Mouse (Mus musculus): ENCODE measurements around the gene Acsf3. TPM values are rescaled to one million over a fixed set of nuclear protein-coding genes. Genes with fewer than 3 reads are reported as not detected.

Acsf3 gene
- 10 to 100 TPM; 29.4 to 31.7 TPM for total RNA-seq (2021)

DNA sequence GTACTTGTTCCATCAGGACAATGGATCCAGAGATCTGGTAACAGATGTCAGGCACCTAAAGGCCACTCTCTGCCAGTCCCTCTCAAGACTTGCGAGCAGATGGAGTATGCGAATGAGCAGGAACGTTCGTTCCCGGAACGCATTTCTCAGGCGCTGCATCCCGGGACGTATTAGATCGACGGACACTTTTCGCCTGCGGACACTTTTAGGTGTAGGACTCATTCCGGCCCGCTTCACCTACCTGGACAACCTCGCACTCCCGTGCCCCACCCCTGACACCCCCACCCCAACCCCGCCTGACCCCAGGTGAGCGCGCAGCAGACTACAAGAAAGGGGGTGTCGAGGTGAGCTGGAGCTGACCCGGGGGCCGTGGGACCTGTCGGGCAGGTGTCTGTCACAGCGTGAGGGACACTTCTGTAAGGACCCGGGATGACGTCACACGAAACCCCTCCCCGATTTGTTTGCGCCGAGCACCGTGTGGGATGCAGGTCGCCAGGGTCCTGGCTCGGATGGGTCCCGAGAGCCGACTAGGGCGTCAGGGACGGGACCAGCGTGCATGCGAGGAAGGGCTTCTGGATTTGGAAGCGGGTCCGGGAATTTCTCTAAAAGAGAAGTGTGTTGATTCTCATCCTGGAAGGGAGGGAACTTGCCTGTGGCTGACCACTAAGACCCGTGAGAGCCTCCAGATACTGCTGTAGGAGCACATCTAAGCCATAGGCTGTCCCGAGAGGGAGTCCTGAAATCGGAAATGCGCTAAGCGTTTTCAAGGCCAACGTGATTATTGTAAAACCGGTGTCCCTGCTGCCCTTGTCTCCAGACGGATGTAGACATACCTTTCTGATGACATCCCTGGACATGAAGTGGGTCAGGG is at the start of gene Acsf3:
Gene Acsf3 (plus strand): TSS at position 202 of the 871 bp plus-strand sequence.
- DNase-seq (ENCODE audit: low spot score) = peak; percentile 15

DNA sequence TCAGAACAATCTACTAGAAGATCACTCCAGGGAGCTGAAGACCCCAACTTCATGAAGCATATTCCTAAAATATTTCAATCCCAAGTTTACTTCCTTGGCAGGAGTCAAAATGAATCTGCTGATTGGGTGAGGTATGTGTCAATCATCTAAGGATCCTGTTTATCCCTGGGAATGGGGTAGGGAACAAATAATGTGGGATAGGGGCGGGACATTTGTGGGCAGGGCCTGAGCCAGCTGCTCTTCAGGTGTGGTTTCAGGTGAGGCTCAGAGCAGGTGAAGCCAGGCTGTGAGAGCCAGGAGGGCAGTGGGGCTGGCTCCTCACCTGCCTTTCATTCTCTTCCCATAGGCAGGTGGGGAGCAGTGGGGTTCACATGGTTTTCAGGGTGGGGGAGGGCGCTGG is 48.5 kb upstream of the Acsf3 start:
- intact Hi-C loops (cut with DNase I) = no loop called here
- no peak for DNase-seq (ENCODE audit: low spot score)

More for the DNA sequence above, at the start of gene Acsf3:
- intact Hi-C loops (cut with DNase I) = loop anchor here (2.0 kb wide), 1 partner anchor 97 kb away; no protein-coding TSS in a partner anchor

DNA sequence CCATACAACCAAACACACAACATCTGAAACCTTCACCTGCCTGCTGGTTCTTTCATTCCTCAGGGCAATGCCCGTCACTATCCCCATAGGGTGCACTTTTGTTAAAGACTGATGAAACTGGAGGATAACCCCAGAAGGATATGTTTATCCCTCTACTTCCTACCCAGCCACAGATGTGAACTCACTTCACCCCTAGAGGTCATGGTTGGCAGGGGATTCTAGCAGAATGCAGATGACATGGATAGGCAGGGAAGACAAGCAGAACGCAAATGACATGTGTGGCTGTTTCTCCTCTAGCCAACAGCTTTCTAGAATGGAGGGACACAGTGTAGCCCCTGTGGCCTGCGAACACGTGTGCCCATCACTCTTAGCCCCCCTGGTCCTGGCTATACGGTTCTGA is 47.9 kb upstream of the Acsf3 start:
- intact Hi-C loops (cut with DNase I) = no loop called here
- no peak for DNase-seq (ENCODE audit: low spot score)

DNA sequence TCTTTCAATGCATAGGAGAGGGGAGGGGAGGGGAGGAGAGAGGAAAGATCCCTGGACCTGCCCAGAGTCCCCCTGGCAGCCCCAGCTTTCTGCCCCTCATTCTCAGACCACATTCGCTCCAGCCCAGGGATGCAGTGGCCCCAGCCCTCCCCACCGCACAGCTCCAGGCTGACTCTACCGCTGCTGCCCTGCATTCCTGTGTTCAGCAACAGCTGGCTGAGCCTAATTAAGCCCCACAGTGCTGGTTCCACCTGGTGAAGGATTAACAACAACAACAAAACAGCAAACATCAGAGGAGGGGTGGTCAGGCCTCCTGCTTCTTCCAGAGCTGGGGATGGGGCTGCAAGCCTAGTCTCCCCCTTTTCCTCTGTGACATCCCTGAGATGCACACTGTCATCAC is 46.7 kb upstream of the Acsf3 start:
- intact Hi-C loops (cut with DNase I) = no loop called here

DNA sequence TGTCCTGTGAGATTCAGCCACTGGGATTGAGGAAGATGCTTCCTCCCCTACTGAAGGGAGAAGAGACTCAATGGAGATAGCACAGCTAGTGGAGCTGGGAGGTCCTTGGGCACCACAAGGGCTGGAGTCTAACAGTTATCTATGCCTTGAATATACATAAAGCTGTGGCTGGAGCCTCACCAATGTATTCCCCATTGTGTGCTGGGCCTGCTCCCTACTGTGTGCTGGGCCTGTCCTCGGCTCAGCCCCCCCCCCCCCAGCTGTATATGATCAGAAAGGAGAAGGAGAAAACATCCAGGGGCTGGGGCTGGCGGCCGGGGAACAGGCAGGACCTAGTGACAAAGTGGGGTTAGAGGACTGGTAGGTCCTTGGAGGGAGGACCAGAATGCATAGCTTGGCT is 40.2 kb upstream of the Acsf3 start:
- DNase-seq (ENCODE audit: low spot score) = no peak
- intact Hi-C loops (cut with DNase I) = no loop called here

More for the DNA sequence above, 46.7 kb upstream of the Acsf3 start:
- no peak for DNase-seq (ENCODE audit: low spot score)

DNA sequence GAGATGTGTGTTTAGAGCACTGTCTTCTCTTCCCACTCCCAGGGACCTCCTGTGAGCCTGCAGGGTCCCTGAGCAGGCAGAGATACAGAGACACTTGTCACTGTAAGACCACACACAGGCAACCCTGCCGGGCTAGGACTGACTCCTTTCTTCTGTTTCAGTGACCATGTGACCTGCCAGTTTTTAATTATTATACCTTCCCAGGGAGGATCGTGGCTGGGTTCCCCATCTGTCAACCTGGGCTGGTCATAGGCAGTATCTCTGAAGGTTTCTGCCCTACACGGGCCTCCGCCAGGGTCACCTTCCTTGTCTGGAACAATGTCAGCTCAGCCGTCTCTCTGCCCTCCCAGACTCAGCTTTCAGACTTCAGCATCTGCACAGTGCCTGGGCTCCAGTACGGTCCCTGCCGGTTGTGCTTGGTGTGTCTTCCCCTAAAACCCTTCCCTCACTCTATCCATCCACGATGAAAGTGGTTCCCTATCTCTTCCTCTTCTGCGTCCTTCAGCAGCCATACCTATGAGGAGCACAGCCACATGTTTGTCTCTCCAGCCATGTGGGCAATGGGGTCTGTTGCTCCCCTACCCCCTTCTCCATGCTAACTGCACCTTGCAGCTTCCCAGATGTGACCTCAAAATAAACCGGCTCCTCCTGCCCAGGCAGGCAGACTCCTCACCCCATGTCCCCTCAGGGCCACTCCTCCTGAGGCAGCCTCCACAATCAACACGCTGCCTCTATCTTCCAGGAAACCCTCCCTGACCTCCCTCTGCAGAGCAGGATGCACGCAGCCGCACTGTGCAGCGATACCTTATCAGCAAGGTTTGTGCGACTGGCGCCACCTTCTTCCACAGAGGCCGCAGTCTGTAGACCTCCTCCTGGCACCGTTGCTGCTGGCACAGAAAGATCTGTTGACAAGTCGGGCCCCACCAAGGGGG is 39.5 kb upstream of the Acsf3 start:
- DNase-seq (ENCODE audit: low spot score) = no peak
- intact Hi-C loops (cut with DNase I) = no loop called here

DNA sequence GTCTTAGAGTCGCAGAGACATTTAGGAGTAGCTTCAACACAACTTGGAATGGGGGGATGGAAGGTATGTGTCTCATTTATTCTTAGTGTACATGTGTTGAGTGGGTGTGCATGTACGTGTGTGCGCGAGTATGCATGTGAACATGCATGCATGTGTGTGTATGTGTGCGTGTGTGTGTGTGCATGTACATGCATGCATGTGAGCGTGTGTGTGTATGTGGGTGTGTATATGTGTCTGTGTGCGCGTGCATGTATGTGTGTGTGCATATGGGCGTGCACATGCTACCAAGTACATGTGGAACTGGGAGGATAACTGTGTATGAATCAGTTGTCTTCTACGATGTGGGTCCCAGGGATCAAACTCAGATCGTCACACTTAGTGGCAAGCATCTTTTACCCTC is 38.7 kb upstream of the Acsf3 start:
- no peak for DNase-seq (ENCODE audit: low spot score)
- intact Hi-C loops (cut with DNase I) = no loop called here

DNA sequence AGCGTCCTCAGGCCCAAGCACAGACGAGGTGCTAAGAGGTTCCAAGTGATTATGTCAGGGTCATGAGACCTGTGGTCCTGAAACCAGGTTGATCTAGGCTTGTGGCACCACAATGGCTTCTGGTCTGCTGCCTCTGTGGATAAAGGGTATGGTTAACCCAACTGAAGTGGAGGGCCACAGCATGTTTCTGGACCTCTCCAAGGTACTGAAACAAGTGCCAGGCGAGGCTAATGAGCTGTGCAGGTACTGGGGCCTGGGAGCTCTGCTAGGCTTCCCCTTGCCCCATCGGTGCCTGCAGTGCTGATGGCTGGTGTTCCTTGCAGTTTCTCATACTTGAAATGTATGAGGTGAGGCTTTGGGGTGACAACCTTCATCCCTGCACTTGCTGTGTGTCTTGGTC is 38.2 kb upstream of the Acsf3 start:
- intact Hi-C loops (cut with DNase I) = no loop called here
- DNase-seq (ENCODE audit: low spot score) = no peak

DNA sequence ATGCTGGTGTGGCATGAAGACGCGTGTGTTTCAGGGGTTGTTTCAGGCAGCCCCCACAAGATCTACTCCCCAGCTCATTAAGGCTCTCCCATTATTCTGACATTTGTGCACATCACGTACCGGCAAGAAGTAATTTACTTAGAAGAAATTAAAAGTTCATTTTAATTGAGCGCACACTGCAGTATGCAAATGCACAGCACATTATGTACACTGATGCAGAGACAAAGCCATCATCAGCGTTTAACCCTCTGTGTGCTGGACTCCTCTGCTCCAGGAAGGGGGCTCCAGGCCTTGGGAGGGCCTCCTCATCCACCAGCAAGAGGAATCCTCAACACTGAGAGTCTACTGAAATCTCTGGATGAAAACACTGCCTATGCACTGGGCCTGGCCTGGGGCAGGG is 37.4 kb upstream of the Acsf3 start:
- intact Hi-C loops (cut with DNase I) = no loop called here

DNA sequence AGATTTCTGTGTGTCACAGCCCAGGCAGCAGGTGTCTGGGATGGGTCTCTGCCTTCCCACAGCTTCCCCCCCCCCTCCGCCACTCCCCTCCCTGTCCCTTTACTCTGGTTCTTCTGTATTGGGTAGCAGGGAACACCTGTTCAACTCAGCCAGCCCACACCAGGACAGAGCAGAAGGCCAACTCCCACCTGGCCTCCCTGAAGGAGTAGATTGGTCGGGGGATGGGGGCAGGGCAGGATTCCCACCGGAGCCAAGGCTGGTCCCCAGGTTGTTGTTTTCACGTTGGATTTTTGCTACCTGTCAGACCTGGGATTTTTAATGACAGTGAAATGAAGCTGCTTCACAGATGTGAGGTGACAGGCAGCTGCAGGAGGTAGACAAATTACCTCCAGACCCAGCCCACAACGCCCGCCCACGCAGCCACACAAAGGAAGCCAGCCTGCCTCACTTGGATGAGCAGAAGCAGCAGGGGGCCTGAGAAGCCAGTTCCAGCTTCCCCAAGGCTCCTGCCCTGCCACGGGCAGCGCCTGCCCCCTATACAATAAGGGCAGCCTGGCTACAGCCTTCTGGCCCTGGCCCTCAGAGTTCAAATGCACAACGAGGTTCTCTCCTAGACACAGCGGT is 36.1 kb upstream of the Acsf3 start:
- DNase-seq (ENCODE audit: low spot score) = no peak
- intact Hi-C loops (cut with DNase I) = no loop called here

More for the DNA sequence above, 37.4 kb upstream of the Acsf3 start:
- DNase-seq (ENCODE audit: low spot score) = no peak

DNA sequence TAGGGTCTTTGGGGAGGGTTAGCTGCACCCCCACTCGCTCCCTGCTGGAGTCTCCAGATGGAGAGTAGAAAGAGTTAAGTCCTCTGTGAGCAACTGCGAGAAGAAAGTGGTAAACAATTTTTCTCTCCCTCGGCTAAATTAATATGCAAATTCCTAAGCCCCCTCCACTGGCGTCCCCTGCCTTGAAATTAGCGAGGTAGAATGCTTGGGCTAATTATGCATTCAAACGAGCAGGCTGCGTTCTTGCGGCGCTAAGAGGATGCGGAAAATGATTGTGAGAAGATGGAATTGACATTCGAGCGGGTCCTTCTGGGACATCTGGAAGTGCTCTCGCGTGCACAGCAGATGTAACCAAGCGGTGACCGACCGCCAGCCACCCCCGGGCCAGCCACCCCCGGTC is 32.8 kb upstream of the Acsf3 start:
- DNase-seq (ENCODE audit: low spot score) = no peak
- intact Hi-C loops (cut with DNase I) = no loop called here

DNA sequence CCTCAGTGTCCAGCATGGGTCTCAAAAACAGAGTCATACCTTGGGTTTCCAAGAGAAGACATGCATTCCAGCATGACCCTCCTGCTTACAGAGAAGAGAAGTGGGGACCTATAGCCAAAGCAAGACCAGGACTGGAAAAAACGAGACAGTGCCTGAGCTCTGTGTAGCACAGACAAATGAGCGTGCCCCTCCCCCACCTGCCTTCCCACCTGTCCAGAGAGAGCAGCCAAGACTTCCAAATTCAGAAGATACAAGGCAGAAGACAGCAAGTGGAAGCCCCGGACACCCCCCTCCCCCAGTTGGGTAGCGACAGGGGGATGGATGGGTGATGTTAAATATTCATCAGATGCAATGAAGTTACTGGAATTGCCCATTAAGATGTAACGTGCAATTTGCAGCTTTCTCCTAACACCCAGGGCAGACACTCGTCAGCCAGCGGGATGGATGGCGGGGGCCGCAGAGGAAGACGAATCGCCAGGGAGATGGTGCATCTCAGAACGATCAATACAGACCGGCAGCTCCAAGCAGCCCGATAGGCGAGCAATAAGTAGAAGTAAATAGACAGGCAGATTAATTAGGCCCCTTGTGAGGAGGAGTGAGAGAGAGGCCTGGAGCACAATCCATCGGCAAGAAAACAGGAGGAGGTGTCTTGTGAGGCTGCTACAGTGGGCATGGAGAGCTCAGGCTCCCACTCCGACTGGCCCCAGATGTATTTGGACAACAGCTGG is 30.1 kb upstream of the Acsf3 start:
- DNase-seq (ENCODE audit: low spot score) = no peak
- intact Hi-C loops (cut with DNase I) = no loop called here

DNA sequence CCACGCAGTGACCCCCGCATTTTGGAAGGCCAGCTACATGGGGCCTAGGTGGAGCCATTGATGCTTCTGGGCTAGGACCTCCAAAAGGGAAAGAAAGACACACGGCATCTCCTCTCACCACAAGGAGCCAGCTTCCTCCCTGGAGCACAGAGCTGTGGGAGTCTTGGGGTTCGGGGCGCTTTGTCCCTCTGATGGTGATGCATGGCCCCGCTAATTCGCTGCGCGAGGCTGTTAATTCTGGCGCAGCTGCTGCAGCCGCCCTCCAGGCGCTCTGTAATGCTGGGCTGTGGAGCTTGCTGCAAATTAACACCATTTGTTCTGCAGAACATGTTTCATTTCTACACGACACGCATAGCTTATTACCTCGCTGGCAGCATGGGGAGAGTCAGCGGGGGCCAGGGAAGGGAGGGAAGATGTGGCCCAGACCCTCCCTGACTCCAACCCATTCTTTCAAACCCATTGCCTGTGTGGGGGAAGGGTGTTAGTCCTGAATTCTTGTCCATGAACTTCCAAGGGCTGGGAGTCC is 29.5 kb upstream of the Acsf3 start:
- intact Hi-C loops (cut with DNase I) = no loop called here
- no peak for DNase-seq (ENCODE audit: low spot score)

DNA sequence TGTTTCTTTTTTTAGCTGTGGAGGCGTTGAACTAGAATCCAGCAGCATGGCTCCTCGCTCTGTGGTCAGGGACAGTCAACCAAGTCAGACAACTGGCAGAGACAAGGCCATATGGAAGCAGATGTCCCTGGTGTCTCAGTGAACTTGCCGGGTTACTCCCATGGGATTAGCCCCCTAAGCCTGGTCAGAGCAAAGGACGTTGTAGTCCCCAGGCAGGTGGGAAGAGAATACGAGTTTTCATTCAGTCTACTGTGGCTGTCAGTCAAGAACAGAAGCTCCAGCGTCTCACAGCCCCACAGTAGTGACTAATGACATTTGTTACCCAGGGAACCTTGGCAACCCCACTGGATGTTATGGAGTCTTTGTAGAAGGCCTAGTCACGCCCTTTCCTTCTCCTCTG is 28.8 kb upstream of the Acsf3 start:
- no peak for DNase-seq (ENCODE audit: low spot score)
- intact Hi-C loops (cut with DNase I) = no loop called here

DNA sequence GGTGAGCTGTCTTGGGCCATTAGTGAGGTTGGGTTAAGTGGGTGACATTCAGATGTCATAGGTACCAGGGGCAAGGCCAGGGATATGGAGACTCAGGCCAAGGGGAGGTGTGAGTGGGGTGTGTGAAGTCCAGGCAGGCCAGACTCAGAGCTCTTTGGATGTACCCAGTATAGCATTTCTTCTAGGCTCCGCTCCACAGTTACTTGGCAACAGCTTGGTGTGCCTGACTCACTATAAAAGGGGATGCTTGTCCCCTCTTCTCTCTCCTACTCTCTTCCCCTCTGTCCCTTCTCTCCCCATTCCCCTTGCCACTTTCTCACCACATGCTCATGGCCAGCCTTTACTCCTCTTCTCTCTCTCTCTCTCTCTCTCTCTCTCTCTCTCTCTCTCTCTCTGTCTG is 27.5 kb upstream of the Acsf3 start:
- intact Hi-C loops (cut with DNase I) = no loop called here
- no peak for DNase-seq (ENCODE audit: low spot score)

DNA sequence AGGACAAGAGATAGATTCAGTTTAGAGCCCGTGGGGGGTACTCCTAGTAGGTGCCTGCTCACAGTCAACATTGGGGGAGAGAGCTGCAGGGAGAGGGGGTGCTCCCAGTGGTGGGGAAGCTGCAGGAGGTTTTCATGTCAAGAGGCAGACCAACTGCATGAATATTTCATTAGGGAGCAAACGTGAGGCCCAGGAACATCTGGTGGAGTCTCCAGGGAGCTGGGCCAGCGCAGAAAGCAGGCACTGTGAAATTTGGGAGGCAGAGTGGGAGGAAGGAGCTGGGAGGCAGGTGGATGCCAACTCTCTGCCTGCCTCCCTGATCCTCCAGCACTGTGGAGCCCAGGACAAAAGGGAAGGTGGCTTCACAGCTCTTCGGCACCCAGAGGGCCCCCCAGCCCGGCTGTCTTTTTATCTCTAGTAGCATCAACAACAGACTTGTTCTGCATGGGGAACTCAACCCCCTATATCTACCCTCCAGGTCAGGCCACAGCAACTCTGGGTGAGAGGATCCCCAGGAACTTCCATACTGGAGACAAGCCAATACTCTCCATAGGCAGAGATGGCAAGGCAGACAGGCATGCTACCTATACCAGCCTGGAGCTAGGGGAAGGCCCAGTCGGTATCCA is 25.8 kb upstream of the Acsf3 start:
- intact Hi-C loops (cut with DNase I) = no loop called here
- DNase-seq (ENCODE audit: low spot score) = no peak

DNA sequence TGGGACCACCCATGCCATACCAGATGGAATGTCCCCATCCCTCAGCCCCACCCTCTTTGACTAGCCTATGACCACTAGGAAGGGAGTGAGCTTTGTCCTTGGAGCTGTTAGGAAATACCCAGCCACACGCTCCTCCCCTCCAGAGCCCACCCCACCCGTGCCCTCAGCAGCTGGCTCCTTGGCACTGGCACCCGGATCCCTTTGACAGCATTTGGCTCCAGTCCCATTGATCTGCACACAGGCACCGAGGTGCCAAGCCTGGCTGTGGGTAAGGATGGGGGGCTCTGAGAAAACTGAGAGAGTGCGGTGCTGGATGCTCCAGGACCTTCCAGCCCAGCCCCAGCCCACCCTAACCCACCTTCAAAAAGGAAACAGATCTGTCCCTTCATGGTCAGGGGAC is 23.9 kb upstream of the Acsf3 start:
- intact Hi-C loops (cut with DNase I) = no loop called here
- DNase-seq (ENCODE audit: low spot score) = no peak

DNA sequence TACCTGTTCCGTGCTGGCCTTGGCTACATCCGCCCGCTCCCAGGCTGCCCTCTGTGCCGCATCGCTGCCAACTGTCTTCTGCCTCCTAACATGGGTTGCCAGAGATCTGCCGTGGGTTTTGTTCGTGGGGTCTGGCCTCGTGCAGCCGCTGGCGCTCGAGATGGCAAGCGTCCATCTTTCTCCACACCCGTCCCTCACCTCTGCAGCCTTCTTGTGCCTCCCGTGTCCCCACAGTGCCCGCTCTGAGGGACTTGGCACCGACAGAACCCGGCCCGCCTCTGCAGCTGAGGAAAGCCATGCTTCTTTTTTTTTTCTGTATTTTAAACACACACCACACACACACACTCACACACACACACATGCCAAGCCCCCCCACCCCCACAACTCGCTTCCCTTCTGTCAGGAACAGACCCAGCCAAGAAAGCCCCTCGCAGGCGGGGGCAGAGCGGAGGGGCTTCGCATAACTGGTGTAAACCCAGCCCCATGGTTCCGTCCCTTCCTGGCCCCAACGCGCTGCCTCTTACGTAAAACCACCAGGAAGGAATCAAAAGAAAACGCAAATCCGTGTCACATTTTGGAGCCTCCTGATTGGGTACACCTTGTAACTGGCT is 23.1 kb upstream of the Acsf3 start:
- intact Hi-C loops (cut with DNase I) = no loop called here
- no peak for DNase-seq (ENCODE audit: low spot score)

DNA sequence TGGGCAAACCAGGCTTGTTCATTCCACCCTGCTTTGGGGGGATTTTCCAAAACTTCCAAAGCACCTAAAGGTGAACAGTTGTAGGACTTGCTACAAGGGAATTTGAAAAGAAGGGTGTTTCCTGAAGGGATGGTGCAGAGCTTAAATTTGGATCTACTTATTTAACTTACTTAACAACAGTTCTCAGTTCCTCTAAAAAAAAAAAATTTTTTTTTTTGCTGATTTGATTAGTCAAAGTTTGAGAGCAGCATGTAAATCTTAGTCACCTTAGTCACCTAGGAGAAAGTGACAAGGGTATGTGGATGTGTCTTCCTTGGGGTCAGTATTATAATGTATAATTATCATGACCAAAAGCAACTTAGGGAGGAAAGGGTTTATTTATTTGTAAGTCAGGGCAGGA is 16.7 kb upstream of the Acsf3 start:
- DNase-seq (ENCODE audit: low spot score) = no peak
- intact Hi-C loops (cut with DNase I) = no loop called here
